Mouse (Mus musculus) intestine, postnatal 0 days (tissue): ENCODE results near the gene Lrrc4. TPM values are rescaled to one million over a fixed set of nuclear protein-coding genes. Genes with fewer than 3 reads are reported as not detected.

ENCODE experiments used
- ATAC-seq: fragments of 200-750 bp; cut with Nextera tagmentation; 2 replicates; pipeline ENCODE4 v1.8.0; 2017; ENCODE audit warnings: mild to moderate bottlenecking, moderate TSS enrichment, moderate library complexity
- H3K27ac ChIP-seq: fragments of 300-500 bp; sonication (generic); 2 replicates; pipeline ENCODE4 v1.5.1; 2014; ENCODE audit warnings: mild to moderate bottlenecking, low read depth, low read length, moderate library complexity
- H3K27me3 ChIP-seq: fragments of 300-500 bp; sonication (generic); replicated peaks from 2 replicates; pipeline ENCODE4 v1.6.1; 2014; ENCODE audit warnings: low read length, mixed read lengths; ENCODE audit not compliant: control insufficient read depth, insufficient read depth
- H3K36me3 ChIP-seq: fragments of 300-500 bp; sonication (generic); 2 replicates; pipeline ENCODE4 v1.6.1; 2014; ENCODE audit warnings: mild to moderate bottlenecking, moderate library complexity; ENCODE audit not compliant: control insufficient read depth, insufficient read depth
- H3K4me1 ChIP-seq: fragments of 300-500 bp; sonication (generic); replicated peaks from 2 replicates; pipeline ENCODE4 v1.6.1; 2014; ENCODE audit warnings: antibody characterized with exemption, low read length, mixed read lengths; ENCODE audit not compliant: control insufficient read depth, insufficient read depth
- H3K4me2 ChIP-seq: fragments of 300-500 bp; sonication (generic); replicated peaks from 2 replicates; pipeline ENCODE4 v1.6.1; 2014; ENCODE audit warnings: low read depth, mild to moderate bottlenecking, moderate library complexity
- H3K4me3 ChIP-seq: fragments of 300-500 bp; sonication (generic); 2 replicates; pipeline ENCODE4 v1.5.1; 2014; ENCODE audit warnings: low read depth, low read length
- H3K9ac ChIP-seq: fragments of 300-500 bp; sonication (generic); 2 replicates; pipeline ENCODE4 v1.6.1; 2014; ENCODE audit warnings: mild to moderate bottlenecking, low read depth, low read length
- H3K9me3 ChIP-seq: fragments of 300-500 bp; sonication (generic); 2 replicates; pipeline ENCODE4 v1.6.1; 2016; ENCODE audit warnings: mixed run types; ENCODE audit not compliant: control insufficient read depth
- CTCF ChIP-seq: sonication (generic); IDR thresholded peaks from 2 replicates; pipeline ENCODE4 v1.5.1; 2016; ENCODE audit warnings: low read depth, mild to moderate bottlenecking, control low read depth, antibody characterized with exemption, moderate library complexity
- WGBS: fragments of 180-500 bp; shearing (Covaris S2); extraction: QIAGEN DNeasy Blood & Tissue Kit; methylation state at CpG from one replicate; pipeline ENCODE4 v1.1.7; 2014; 5-methylcytosine and 5-hydroxymethylcytosine counted together
- polyA plus RNA-seq: library from polyadenylated mRNA; unstranded; fragments of >200 nt; fragmentation: Nextera tagmentation; extraction: Ambion mirVana; gene quantifications from 2 replicates; pipeline ENCODE4 v1.2.1, GENCODE M21; 2015

Gene Lrrc4
- polyA plus RNA-seq, 1 experiment from 2014 or later = 3.2 TPM

DNA sequence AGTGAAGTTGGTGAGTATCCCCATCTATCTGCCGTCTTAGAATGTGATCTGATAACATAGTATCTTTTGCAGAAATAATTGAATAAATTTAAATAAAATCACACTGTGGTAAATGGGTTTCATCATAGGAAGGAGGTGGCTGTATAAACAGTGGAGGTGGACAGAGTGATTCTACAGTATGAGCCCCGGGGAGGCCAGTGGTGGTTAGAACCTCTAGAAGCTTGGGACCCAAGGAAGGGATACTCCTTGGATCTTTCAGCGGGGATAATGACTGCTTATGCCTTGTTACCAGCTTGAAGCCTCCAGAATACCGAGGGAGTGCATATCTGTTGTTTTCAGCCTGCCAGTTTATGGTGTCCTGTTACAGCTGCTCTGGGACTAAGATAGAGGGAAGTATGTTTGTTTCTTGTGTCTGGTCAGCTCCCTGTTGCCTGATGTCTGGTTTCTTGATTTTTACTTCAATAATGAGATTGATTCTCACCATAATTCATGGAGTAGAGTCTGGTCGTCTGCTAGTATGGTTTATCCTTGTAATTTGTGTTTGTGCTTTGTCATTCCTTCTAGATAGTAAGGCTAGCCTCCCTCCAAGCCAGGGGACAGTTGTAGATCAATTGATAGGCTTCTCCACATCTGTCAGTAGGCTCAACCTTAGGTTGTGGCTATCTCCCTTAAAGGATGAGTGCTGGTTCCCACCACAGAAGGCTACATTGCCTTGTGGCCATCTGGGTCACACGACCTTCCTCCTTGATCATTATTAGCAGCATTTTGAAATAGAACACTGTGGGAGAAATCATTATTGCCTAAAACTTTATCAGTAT lies 195.8 kb downstream of the Lrrc4 start:
- Histone ChIP-seq H3K27me3 (no peaks in the 10 kb centered on the region), H3K9ac (no peak overlapping the region), H3K4me3 (no peak overlapping the region), H3K4me2 (no peak overlapping the region), H3K36me3 (peaks cover 3% of the 10 kb centered on the region; the same call in 1 of the 2 replicates), H3K9me3 (no peaks in the 10 kb centered on the region), H3K4me1 (no peaks in the 10 kb centered on the region), H3K27ac (no peak overlapping the region)
- ATAC-seq = no peak
- no peak for TF ChIP-seq CTCF
- WGBS = 75% methylated on average over 6 of the region's 6 CpGs

DNA sequence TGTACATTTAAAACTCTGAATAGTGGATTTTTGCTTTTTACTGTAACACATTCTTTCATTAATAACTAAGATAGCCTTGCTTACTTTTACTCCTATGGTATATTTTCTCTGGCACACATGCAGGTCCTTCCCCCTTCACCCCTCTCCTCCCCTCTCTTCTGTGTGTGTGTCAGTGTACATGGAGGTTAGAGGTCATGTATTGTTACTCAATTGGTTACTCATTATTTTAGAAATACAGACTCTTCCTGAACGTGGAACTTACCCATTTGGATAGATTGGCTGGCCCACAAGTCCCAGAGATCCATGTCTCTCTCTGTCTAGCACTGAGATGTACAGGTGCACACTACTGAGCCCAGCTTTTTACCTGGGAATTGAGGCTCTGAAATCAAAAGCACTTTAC lies 196.5 kb downstream of the Lrrc4 start:
- Histone ChIP-seq H3K9ac (no peak overlapping the region), H3K4me1 (no peaks in the 10 kb centered on the region), H3K9me3 (no peaks in the 10 kb centered on the region), H3K27me3 (no peaks in the 10 kb centered on the region), H3K4me3 (no peak overlapping the region), H3K27ac (no peak overlapping the region), H3K36me3 (peaks cover 3% of the 10 kb centered on the region; the same call in 1 of the 2 replicates), H3K4me2 (no peak overlapping the region)
- WGBS = 29% methylated on average over 1 of the region's 1 CpGs
- no peak for TF ChIP-seq CTCF
- ATAC-seq = no peak

DNA sequence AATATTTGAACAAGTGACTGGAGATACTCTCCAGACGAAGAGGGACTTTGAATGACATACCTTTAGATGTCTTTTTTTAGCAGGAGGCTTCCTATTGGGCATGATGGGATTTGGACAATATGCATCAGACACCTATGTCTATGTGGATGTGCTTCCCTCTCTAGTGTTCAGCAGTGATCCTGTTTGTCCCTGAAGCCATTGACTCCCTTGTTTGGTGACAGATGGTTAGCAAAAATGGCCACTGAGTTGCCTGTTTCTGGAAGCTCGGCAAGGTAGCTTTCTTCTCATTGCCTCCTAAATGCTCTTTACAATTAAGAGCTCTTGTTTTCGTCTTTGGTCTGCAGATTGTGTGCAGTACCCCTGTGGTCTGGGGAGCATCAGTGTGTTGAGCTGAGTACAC lies 197.9 kb downstream of the Lrrc4 start:
- no peak overlapping the region for H3K4me2 ChIP-seq
- no peak overlapping the region for H3K4me3 ChIP-seq
- H3K9me3 ChIP-seq = no peaks in the 10 kb centered on the region
- H3K27ac ChIP-seq = no peak overlapping the region
- no peak overlapping the region for H3K9ac ChIP-seq
- TF ChIP-seq CTCF = no peak
- no peak for ATAC-seq
- H3K4me1 ChIP-seq = no peaks in the 10 kb centered on the region
- 63% methylated on average over 3 of the region's 3 CpGs for WGBS
- H3K27me3 ChIP-seq = no peaks in the 10 kb centered on the region
- peaks cover 3% of the 10 kb centered on the region; the same call in 1 of the 2 replicates for H3K36me3 ChIP-seq

DNA sequence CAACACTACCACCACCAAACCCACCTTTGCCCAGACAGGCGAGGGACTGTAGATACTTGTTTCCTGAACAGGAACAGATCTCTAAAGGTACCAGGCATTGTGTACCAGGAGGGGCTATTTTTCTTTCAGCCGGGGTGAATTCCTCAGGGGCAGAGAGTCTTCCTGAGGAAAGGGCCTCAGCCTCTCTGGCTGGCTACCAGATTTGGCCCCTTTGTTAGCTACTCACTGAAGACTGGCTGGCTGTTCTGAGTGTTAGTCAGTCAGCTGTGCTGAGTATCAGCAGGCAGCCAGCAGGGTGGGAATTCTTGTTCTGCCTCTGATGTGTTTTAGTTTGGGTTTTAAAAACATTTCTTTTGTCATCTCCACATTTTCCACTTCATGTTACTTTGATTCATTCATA lies 198.4 kb downstream of the Lrrc4 start:
- WGBS = 55% methylated on average over 2 of the region's 2 CpGs
- ATAC-seq = no peak
- Histone ChIP-seq H3K4me1 (no peaks in the 10 kb centered on the region), H3K4me2 (no peak overlapping the region), H3K27me3 (no peaks in the 10 kb centered on the region), H3K9me3 (no peaks in the 10 kb centered on the region), H3K9ac (no peak overlapping the region), H3K36me3 (peaks cover 6% of the 10 kb centered on the region; the same call in 1 of the 2 replicates), H3K4me3 (no peak overlapping the region), H3K27ac (no peak overlapping the region)
- TF ChIP-seq CTCF = no peak

DNA sequence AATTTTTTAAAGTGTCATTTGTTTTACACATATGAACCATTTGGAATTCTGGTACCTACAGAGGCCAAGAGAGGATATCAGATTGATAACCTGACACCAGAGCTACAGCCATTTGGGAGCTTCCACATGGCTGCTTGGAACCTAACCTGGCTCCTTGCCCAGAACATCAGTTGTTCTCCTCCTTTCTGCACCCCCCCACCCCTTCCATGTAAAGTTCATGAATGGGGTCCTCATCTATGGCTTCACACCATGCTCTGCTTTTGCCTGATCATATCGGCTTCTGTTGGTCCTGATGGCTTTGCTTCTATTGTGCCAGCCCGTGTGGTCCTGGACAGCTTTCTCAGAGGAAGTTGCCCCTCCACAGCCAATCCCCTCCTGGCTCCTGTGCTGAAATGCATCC lies 200.6 kb downstream of the Lrrc4 start:
- Histone ChIP-seq H3K27me3 (no peaks in the 10 kb centered on the region), H3K9ac (no peak overlapping the region), H3K36me3 (peaks cover 6% of the 10 kb centered on the region; the same call in 1 of the 2 replicates), H3K4me2 (no peak overlapping the region), H3K9me3 (no peaks in the 10 kb centered on the region), H3K4me3 (no peak overlapping the region), H3K27ac (no peak overlapping the region), H3K4me1 (no peaks in the 10 kb centered on the region)
- 84% methylated on average over 2 of the region's 2 CpGs for WGBS
- no peak for TF ChIP-seq CTCF
- no peak for ATAC-seq

DNA sequence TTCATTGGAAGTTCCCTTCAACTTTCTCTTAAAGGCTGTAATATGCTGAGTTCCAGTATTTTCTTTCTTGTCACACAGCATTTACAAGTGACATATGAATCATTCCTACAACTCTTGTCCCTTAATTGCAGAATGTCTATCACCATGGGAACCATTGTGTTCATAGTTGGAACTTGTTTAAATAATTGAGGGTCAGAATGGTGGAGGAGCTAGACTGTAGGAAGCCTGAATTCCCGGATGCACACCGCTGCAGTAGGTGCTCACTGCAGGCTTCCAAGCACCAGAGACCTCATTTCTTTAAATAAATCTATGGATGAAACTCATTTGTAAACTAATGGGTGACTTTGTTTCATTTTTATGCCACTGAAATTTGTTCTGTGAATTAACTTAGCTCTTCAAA lies 201.7 kb downstream of the Lrrc4 start:
- 68% methylated on average over 2 of the region's 2 CpGs for WGBS
- H3K4me2 ChIP-seq = no peak overlapping the region
- TF ChIP-seq CTCF = no peak
- H3K36me3 ChIP-seq = peaks cover 6% of the 10 kb centered on the region; the same call in 1 of the 2 replicates
- no peaks in the 10 kb centered on the region for H3K4me1 ChIP-seq
- ATAC-seq = no peak
- H3K4me3 ChIP-seq = no peak overlapping the region
- H3K9me3 ChIP-seq = no peaks in the 10 kb centered on the region
- H3K9ac ChIP-seq = no peak overlapping the region
- H3K27ac ChIP-seq = no peak overlapping the region
- H3K27me3 ChIP-seq = no peaks in the 10 kb centered on the region
